Mouse (Mus musculus) stomach, embryonic 14.5 days (tissue): Measurements from ENCODE around the gene Kcnma1. TPM values are rescaled to one million over a fixed set of nuclear protein-coding genes. Genes with fewer than 3 reads are reported as not detected.

ENCODE experiments used
- ATAC-seq: fragments of 200-750 bp; cut with Nextera tagmentation; 2 replicates; pipeline ENCODE4 v1.8.0; 2017; ENCODE audit warnings: low read depth, moderate TSS enrichment; ENCODE audit not compliant: insufficient number of reproducible peaks, insufficient read depth, low FRiP score
- H3K27ac ChIP-seq: fragments of 300-500 bp; sonication (generic); 2 replicates; pipeline ENCODE4 v1.5.1; 2014; ENCODE audit warnings: mild to moderate bottlenecking, low read length, moderate library complexity, mixed read lengths
- H3K27me3 ChIP-seq: fragments of 300-500 bp; sonication (generic); 2 replicates; pipeline ENCODE4 v1.6.1; 2014; ENCODE audit warnings: low read length, control low read depth, mixed read lengths; ENCODE audit not compliant: control insufficient read depth, insufficient read depth
- H3K36me3 ChIP-seq: fragments of 300-500 bp; sonication (generic); 2 replicates; pipeline ENCODE4 v1.6.1; 2014; ENCODE audit warnings: mild to moderate bottlenecking, control low read depth, low read length, moderate library complexity, mixed read lengths; ENCODE audit not compliant: control insufficient read depth, insufficient read depth
- H3K4me1 ChIP-seq: fragments of 300-500 bp; sonication (generic); 2 replicates; pipeline ENCODE4 v1.6.1; 2014; ENCODE audit warnings: low read length, control low read depth, mixed read lengths; ENCODE audit not compliant: control insufficient read depth, insufficient read depth
- H3K4me2 ChIP-seq: fragments of 300-500 bp; sonication (generic); replicated peaks from 2 replicates; pipeline ENCODE4 v1.6.1; 2014; ENCODE audit warnings: low read depth, low read length, control low read depth
- H3K4me3 ChIP-seq: fragments of 300-500 bp; sonication (generic); 2 replicates; pipeline ENCODE4 v1.5.1; 2014; ENCODE audit warnings: low read depth, low read length, control low read depth
- H3K9ac ChIP-seq: fragments of 300-500 bp; sonication (generic); replicated peaks from 2 replicates; pipeline ENCODE4 v1.6.1; 2014; ENCODE audit warnings: low read depth, mild to moderate bottlenecking, control low read depth, low read length, moderate library complexity, mixed read lengths
- H3K9me3 ChIP-seq: fragments of 300-500 bp; sonication (generic); 2 replicates; pipeline ENCODE4 v1.6.1; 2016; ENCODE audit warnings: low read depth, low read length, control low read depth; ENCODE audit not compliant: control insufficient read depth
- WGBS: fragments of 180-500 bp; shearing (Covaris S2); extraction: QIAGEN DNeasy Blood & Tissue Kit; methylation state at CpG from one replicate; pipeline ENCODE4 v1.1.7; 2014; 5-methylcytosine and 5-hydroxymethylcytosine counted together
- polyA plus RNA-seq: library from polyadenylated mRNA; unstranded; fragments of >200 nt; fragmentation: Nextera tagmentation; extraction: Ambion mirVana; gene quantifications from 2 replicates; pipeline ENCODE4 v1.2.1, GENCODE M21; 2014

Gene Kcnma1
- polyA plus RNA-seq, 1 experiment from 2014 or later, result 14.4 TPM

DNA sequence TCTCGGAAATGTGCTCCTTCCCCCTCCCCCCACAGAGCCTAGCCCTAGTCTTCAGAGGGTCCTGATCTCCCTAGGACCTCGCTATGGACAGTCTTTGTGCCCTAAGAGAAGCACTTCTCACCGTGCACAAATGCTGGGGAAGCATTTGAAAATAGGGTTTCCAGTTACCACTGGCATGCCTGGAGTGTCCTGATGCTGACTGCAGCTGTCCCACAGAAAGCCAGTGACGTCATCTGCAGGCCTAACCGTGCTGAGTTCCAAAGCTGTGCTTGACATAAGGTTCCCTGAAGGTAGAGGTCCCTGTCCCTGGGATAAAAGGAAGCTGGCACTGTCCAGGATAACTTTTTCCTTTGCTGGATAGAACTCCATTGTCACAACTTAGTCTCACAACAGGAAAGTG is 71.1 kb downstream of the Kcnma1 start:
- Histone ChIP-seq H3K36me3 (no peaks in the 10 kb centered on the region), H3K4me3 (no peak overlapping the region), H3K9ac (no peak overlapping the region), H3K27me3 (no peaks in the 10 kb centered on the region), H3K4me2 (no peak overlapping the region), H3K4me1 (no peaks in the 10 kb centered on the region), H3K9me3 (no peaks in the 10 kb centered on the region), H3K27ac (no peak overlapping the region)
- WGBS, result 53% methylated on average over 5 of the region's 5 CpGs
- ATAC-seq, result no peak

DNA sequence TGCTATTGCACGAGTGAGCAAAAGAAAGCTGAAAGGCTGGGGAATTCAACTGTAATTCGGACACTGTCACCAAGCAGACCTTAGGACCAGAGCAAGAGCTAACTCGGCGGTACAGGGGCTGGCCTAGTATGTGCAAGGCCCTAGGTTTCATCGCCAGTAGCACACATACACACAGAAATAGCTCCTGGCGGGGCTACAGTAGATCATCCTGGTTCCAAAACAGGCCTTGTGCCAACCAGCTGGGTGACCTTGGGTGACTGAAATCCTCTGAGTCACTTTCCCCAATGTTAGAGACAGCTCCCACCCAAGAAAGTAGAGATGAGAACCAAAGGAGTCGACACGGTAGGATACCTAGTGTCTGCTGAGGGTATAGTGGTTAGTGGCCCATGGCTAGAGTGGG is 72.2 kb downstream of the Kcnma1 start:
- Histone ChIP-seq H3K36me3 (no peaks in the 10 kb centered on the region), H3K27me3 (no peaks in the 10 kb centered on the region), H3K9me3 (no peaks in the 10 kb centered on the region), H3K4me2 (no peak overlapping the region), H3K27ac (no peak overlapping the region), H3K4me1 (no peaks in the 10 kb centered on the region), H3K9ac (no peak overlapping the region), H3K4me3 (no peak overlapping the region)
- WGBS, result 86% methylated on average over 8 of the region's 8 CpGs
- ATAC-seq, result no peak

DNA sequence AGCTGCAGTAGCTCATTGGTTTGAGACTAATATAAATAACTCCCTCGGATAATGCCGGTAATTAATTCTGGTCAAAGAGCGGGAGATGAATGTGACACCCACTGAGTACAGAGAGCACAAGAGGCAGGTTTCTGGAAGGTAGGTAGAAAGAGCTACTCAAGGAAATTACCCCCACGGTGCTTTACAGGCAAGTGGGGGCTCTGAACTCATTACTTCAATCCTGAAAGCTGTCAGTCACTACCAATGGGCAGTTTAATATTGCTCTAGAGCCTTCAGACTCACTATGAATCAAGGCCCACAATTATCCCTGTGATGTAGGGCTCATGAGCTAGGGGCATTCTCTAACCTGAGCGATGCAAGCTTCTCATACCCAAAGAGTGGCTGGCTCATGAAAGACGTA is 79.3 kb downstream of the Kcnma1 start:
- Histone ChIP-seq H3K27ac (no peak overlapping the region), H3K4me1 (no peaks in the 10 kb centered on the region), H3K9ac (no peak overlapping the region), H3K4me3 (no peak overlapping the region), H3K27me3 (no peaks in the 10 kb centered on the region), H3K4me2 (no peak overlapping the region), H3K36me3 (no peaks in the 10 kb centered on the region), H3K9me3 (no peaks in the 10 kb centered on the region)
- ATAC-seq, result no peak
- 66% methylated on average over 6 of the region's 6 CpGs for WGBS

DNA sequence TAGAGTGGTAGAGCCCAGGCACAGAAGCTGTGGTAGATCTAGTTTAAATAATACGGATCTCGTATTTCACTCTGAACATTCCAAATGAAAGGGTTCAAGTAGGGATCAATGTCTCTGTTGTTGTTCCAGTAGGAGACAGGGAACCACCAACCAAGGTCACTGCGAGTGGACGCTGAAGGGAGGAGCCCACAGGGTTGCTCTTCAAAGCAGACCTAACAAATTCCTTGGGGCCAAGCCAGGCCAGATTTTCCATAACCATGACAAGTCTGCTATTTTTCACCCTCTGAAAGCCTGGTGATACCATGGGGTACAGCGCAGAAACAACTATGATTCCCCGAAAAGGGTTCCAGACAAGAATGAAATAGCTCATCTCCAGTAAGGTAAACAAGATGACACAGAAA is 82.6 kb downstream of the Kcnma1 start:
- Histone ChIP-seq H3K27me3 (no peaks in the 10 kb centered on the region), H3K4me3 (no peak overlapping the region), H3K9ac (no peak overlapping the region), H3K27ac (no peak overlapping the region), H3K36me3 (no peaks in the 10 kb centered on the region), H3K4me2 (no peak overlapping the region), H3K4me1 (no peaks in the 10 kb centered on the region), H3K9me3 (no peaks in the 10 kb centered on the region)
- 41% methylated on average over 6 of the region's 6 CpGs for WGBS
- no peak for ATAC-seq

DNA sequence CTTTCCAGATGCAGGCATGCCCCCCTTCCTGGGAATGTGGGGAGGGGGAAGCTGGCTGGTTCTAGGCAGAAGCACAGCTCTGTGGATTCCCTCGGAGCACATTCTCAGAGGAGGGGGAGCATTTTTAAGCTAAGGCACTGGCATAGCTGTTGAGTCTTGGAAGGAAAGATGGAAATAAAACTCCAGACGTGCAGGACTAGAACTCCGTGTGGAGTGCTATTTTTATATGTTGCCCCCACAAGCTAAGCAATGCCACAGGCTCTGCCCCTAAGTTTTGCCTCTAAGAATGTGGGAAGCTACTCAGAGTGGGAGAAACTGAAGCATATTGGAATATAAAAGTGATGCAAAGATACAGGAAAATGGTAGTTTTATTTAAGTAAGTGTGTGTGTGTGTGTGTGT is 85.1 kb downstream of the Kcnma1 start:
- no peak for ATAC-seq
- no peaks in the 10 kb centered on the region for H3K9me3 ChIP-seq
- no peaks in the 10 kb centered on the region for H3K36me3 ChIP-seq
- no peaks in the 10 kb centered on the region for H3K4me1 ChIP-seq
- WGBS, result 82% methylated on average over 3 of the region's 3 CpGs
- no peak overlapping the region for H3K27ac ChIP-seq
- H3K4me3 ChIP-seq, result no peak overlapping the region
- no peak overlapping the region for H3K4me2 ChIP-seq
- no peaks in the 10 kb centered on the region for H3K27me3 ChIP-seq
- no peak overlapping the region for H3K9ac ChIP-seq

DNA sequence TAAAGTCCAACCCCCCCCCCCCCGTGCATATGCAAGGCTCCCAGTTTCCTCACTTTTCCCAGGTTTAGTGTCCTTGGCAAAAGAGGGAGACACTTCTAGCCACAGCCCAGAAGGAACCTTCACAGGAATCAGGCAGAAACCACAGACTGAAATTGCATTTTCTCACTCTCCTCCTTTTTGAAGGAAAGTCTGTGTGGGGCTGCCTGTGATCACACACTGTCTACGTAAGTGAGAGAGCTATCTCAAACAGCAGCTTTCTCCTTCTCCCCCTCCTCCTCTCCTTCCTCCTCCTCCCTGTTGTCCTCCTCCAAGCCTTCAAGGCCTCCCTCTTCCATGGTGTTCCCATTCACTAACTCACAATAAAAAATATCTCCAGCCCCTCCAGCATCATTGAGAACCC is 90.9 kb downstream of the Kcnma1 start:
- Histone ChIP-seq H3K36me3 (no peaks in the 10 kb centered on the region), H3K4me3 (no peak overlapping the region), H3K9me3 (no peaks in the 10 kb centered on the region), H3K4me1 (no peaks in the 10 kb centered on the region), H3K27ac (no peak overlapping the region), H3K4me2 (no peak overlapping the region), H3K27me3 (no peaks in the 10 kb centered on the region), H3K9ac (no peak overlapping the region)
- WGBS, result 88% methylated on average over 2 of the region's 2 CpGs
- ATAC-seq, result no peak

DNA sequence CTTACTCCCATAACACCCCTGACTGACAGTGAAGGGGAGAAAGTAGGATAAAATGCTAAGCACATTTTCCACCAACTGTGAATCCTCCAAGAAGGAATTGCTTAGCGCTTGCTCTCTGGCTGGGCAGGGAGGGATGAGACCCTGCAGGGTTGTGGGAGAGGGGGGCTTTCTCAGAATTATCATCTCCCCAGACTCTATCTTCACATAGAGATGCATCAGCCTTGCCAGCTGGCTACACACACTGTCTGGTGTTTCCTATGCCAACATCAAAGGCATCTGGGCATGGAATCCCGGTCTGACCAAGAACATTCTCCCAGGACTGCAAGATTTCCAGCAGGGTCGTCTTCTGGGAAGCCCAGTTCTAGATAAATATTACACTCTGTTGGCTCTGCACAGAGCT is 91.5 kb downstream of the Kcnma1 start:
- no peak for ATAC-seq
- no peaks in the 10 kb centered on the region for H3K36me3 ChIP-seq
- H3K4me1 ChIP-seq, result no peaks in the 10 kb centered on the region
- H3K4me2 ChIP-seq, result no peak overlapping the region
- 84% methylated on average over 3 of the region's 3 CpGs for WGBS
- H3K9ac ChIP-seq, result no peak overlapping the region
- no peaks in the 10 kb centered on the region for H3K27me3 ChIP-seq
- H3K27ac ChIP-seq, result no peak overlapping the region
- H3K9me3 ChIP-seq, result no peaks in the 10 kb centered on the region
- H3K4me3 ChIP-seq, result no peak overlapping the region

DNA sequence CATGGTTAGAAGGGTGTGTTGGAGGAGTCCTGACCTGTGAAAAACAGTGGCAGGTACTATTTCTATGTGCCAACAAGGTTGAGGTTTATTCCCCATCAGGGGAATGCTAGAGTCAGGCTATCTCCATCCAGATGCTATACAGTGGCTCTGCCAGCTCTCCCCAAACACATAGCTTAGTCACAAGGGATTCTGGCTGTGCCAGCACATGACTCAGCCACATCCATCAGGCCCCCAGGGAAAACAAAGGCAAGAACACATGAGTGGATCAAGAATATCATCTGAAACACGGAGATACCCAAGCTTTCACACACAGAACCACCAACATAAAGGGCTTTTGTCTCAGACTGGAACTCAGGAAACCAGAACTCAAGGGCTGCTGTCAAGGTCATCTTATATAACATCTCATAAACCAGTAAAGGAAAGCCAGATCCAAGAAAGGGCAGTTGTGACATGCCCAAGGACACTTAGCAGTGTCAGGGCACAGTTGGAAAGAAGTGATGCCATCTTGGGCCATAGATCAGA is 103.1 kb downstream of the Kcnma1 start:
- H3K27ac ChIP-seq, result no peak overlapping the region
- no peak for ATAC-seq
- H3K4me3 ChIP-seq, result no peak overlapping the region
- no peaks in the 10 kb centered on the region for H3K36me3 ChIP-seq
- H3K4me2 ChIP-seq, result no peak overlapping the region
- no peaks in the 10 kb centered on the region for H3K9me3 ChIP-seq
- WGBS, result 63% methylated on average over 1 of the region's 1 CpGs
- no peaks in the 10 kb centered on the region for H3K4me1 ChIP-seq
- no peaks in the 10 kb centered on the region for H3K27me3 ChIP-seq
- no peak overlapping the region for H3K9ac ChIP-seq

DNA sequence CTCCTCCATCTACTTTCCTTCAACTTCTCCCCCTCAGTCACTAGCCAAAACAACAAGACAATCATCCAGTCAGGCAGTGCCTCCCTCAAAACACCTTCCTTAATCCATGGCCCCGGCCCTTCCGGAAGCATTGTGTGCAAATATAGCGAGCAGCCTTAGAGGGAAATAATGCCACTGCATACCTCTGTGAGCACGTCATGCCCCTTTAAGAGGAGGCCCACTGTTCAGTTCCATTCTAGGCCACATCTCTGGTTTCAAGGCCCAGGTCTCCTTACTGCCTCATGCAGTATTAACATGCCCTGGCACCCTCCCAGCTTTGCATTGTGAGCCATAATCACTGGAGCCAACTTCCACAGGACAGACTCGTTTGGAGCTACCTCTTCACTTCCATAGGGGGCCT is 105.7 kb downstream of the Kcnma1 start:
- Histone ChIP-seq H3K9ac (no peak overlapping the region), H3K4me2 (no peak overlapping the region), H3K4me1 (no peaks in the 10 kb centered on the region), H3K27ac (no peak overlapping the region), H3K36me3 (no peaks in the 10 kb centered on the region), H3K4me3 (no peak overlapping the region), H3K9me3 (no peaks in the 10 kb centered on the region), H3K27me3 (no peaks in the 10 kb centered on the region)
- 64% methylated on average over 5 of the region's 5 CpGs for WGBS
- ATAC-seq, result no peak
